ENCODE assay signal across 23 mouse cellular contexts in the genomic region with DNA sequence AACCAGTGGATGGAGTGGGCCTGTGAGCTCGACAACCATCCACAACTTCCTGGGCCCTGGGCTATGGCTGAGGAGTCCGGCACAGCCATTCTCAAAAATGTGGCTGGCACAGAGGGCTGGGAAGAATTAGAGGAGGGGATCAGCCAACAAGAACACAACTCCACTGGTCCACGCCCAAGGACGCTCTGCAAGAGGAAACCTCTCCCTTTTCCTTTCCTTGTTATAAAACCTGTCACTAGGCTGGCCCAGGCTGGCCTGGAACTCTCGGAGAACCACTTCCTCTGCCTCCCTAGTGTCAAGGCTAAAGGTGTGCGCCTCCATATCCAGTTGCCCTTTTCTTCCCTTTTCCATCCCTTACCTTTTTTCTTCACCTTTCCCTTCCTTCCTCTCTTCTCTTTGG. TPM values are rescaled to one million over a fixed set of nuclear protein-coding genes. Genes with fewer than 3 reads are reported as not detected.
DNase-seq lines count a peak whose midpoint lies in the region; TF ChIP-seq lines count a peak whose summit lies in the region.
"Had no signal": no experiment of that assay in that cellular context is flagged by ENCODE, and none has a peak within 500 bp of the region (broad histone marks: within the 10 kb centered on the region; RNA-seq: fewer than 3 reads in every experiment).

No protein-coding gene starts in this region.

- WGBS in heart, embryonic 10.5 days, result 93% methylated on average over 6 of the region's 6 CpGs

- H3K27ac ChIP-seq in heart, embryonic 10.5 days, result no peak overlapping the region
- peak overlapping the region; percentile 85 for H3K27ac ChIP-seq in layer of hippocampus, adult 2 months
- peak overlapping the region; percentile 35 for H3K27ac ChIP-seq in brown adipose tissue, adult 24 weeks (replicated peaks; ENCODE audit: low read depth, low read length)
- H3K27ac ChIP-seq: heart, embryonic 13.5 days; hindbrain, embryonic 14.5 days; liver, embryonic 14.5 days; lung, embryonic 15.5 days had no signal

- H3K36me3 ChIP-seq in heart, embryonic 10.5 days, result peaks cover 94% of the 10 kb centered on the region

- H3K9me3 ChIP-seq in heart, embryonic 10.5 days, result no peaks in the 10 kb centered on the region
- H3K9me3 ChIP-seq: G1E; heart, embryonic 13.5 days; lung, embryonic 15.5 days had no signal

- H3K4me3 ChIP-seq in heart, embryonic 10.5 days, result no peak overlapping the region
- no peak overlapping the region for H3K4me3 ChIP-seq in layer of hippocampus, adult 2 months
- H3K4me3 ChIP-seq in brown adipose tissue, adult 24 weeks (ENCODE audit: insufficient read depth, low read depth, low read length), result no peak overlapping the region
- H3K4me3 ChIP-seq: heart, embryonic 13.5 days; lung, embryonic 15.5 days had no signal

- no peak for TF ChIP-seq CTCF in layer of hippocampus, adult 2 months (conservative IDR thresholded peaks at IDR 0.05)

- H3K4me1 ChIP-seq in heart, embryonic 10.5 days, result peaks cover 4% of the 10 kb centered on the region
- H3K4me1 ChIP-seq in brown adipose tissue, adult 24 weeks (ENCODE audit: control insufficient read depth, insufficient read depth, insufficient read length, low read length), result peaks cover 23% of the 10 kb centered on the region

- H3K27me3 ChIP-seq in heart, embryonic 10.5 days (ENCODE audit: insufficient read depth, poor library complexity, severe bottlenecking), result no peaks in the 10 kb centered on the region
- H3K27me3 ChIP-seq: heart, embryonic 13.5 days; lung, embryonic 15.5 days had no signal

- peak; percentile 96 for DNase-seq in heart, adult 11 months
- DNase-seq in heart, embryonic 10.5 days (ENCODE audit: low spot score), result no peak
- no peak for DNase-seq in layer of hippocampus, adult 2 months (ENCODE audit: low spot score in 2 of 2)
- DNase-seq in layer of hippocampus, adult 11-12 months (ENCODE audit: low spot score), result no peak
- peak; percentile 65 for DNase-seq in lung, postnatal 25 days (ENCODE audit: low spot score)
- DNase-seq in right cerebral cortex, postnatal 14 days, result no peak
- DNase-seq: adrenal gland, adult 8-10 months; cerebellum, adult 8-10 months; cerebellum, postnatal 36 days; gastrocnemius, postnatal 10 days; heart, postnatal 10 days; kidney, adult 18-20 months; kidney, postnatal 10 days; left cerebral cortex, postnatal 4 days; liver; right cerebral cortex, postnatal 4 days; thymus, postnatal 4 days had no signal

RNA-seq across cellular contexts. Expression of gene Zmynd8, which starts 55.5 kb away (rescaled TPM):
- polyA plus RNA-seq in heart, embryonic 10.5 days (2016; fragmentation: Nextera tagmentation; extraction: Ambion mirVana), result 57.1 and 58.5 TPM in 2 replicates
- total RNA-seq in layer of hippocampus, adult 2 months (2021), result 100 to 1,000 TPM; 173 to 186 TPM
- 6.7 and 17.9 TPM in 2 replicates for polyA plus RNA-seq in brown adipose tissue, adult 24 weeks (2012; ENCODE audit: insufficient read depth, insufficient read length, missing spikeins)

Comparison
In these comparisons a context has a peak if more than half of its experiments do, and no peak if none do; other contexts are left out.
1. DNase-seq: peak in heart, adult 11 months (single experiment) and lung, postnatal 25 days (single experiment); none in heart, embryonic 10.5 days (single experiment), layer of hippocampus, adult 2 months (0 of 2), layer of hippocampus, adult 11-12 months (single experiment) and right cerebral cortex, postnatal 14 days (single experiment).